Mouse (Mus musculus): ENCODE measurements around the gene Gm20489.

DNA sequence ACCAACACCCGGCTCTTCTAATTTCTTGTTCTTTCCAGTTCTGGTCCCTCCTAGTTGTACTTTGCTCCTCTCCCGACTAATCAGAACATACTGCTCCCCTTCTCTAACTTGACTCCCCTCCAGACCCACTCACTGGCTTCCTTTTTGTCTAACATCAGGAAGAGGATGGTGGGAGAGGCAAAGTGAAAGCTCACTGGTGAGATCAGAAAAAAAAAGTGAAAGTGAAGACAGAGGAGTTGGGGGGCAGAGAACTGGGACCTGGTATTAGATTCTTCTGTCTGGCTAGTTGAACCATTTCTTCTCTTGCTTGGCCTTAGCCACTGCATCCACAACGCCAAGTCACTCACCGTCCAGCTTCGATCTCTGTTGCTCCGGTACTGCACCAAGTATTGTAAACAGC, 2.2 kb downstream of the Gm20489 start:
- TF ChIP-seq CTCF (IDR thresholded peaks at IDR 0.05; ENCODE audit: borderline replicate concordance, insufficient read depth, low read length), result no peak
- no peak for TF ChIP-seq POLR2A (IDR thresholded peaks at IDR 0.05; ENCODE audit: low read depth, low read length)
